Mouse (Mus musculus): Measurements from ENCODE around the gene Slc30a5. TPM values are rescaled to one million over a fixed set of nuclear protein-coding genes. Genes with fewer than 3 reads are reported as not detected.
"Not testable (repeated sequence)": the region's sequence is repeated elsewhere in the genome, so short reads cannot be mapped to it uniquely, and the experiment has no call there.

Slc30a5 gene
- polyA plus RNA-seq, 1 experiment from 2014 or later = 38.5 TPM

DNA sequence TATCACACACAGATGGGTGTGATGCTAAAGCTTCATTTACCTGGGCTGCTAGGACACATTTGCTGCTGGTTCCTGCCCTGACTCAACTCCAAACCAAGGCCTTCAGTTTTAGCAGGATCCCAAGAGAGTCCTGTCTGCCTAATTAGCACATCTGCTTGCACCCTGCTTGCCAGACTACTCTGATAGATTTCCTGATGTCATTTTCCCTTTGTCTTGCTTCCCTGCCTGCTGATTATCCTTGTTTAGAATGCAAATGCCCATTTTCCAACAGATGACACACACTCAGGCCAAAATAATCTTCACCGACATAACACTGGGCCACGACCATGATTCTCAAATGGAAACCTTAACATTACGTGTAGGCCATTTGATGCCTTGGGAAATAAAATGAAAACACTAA, 41.4 kb upstream of the Slc30a5 start:
- Histone ChIP-seq H3K27me3 (ENCODE audit: control insufficient read depth, insufficient read depth, low read length) (no peaks in the 10 kb centered on the region; the same call in 1 of the 2 replicates), H3K4me3 (ENCODE audit: control insufficient read depth in 1 of 2, insufficient read depth in 1 of 2, low read depth in 1 of 2, low read length in 2 of 2) (no peak overlapping the region), H3K9ac (ENCODE audit: low read length) (no peak overlapping the region), H3K36me3 (ENCODE audit: control insufficient read depth, insufficient read depth, low read length) (no peaks in the 10 kb centered on the region), H3K27ac (replicated peaks in 1 of 2; ENCODE audit: control insufficient read depth in 1 of 2, insufficient read depth in 1 of 2, low read depth in 2 of 2, low read length in 2 of 2) (peak overlapping the region in 1 of 2 experiments; percentile 43; a peak in 1 of 4 replicates), H3K4me2 (ENCODE audit: low read length) (no peak overlapping the region), H3K9me3 (ENCODE audit: control insufficient read depth, low read length) (no peaks in the 10 kb centered on the region), H3K4me1 (ENCODE audit: control insufficient read depth in 2 of 2, insufficient read depth in 2 of 2, low read length in 2 of 2) (no peaks in the 10 kb centered on the region)
- 59% methylated on average over 3 of the region's 3 CpGs for WGBS
- ATAC-seq (ENCODE audit: insufficient number of reproducible peaks, insufficient read depth, low FRiP score, low read depth) = no peak

DNA sequence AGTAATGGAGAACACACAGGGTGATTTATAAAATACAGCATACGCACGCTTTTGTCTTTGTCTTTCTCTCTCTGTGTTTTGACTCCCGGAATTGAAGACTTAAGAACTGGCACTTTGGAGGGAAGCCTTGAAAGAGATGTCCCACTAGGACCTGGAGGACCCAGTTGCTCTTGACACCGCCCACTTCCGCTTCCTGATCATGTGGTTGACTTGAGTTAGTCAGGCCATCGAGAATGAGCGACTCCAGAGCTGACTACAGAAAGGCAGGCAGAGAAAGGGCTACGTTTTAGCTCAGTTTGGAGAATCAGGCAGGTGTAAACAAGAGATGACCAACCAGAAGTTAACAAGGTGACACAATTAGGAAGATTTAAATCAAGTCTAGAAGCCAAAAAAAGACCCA, 40.3 kb upstream of the Slc30a5 start:
- H3K4me3 ChIP-seq (ENCODE audit: control insufficient read depth in 1 of 2, insufficient read depth in 1 of 2, low read depth in 1 of 2, low read length in 2 of 2) = no peak overlapping the region
- no peaks in the 10 kb centered on the region for H3K36me3 ChIP-seq (ENCODE audit: control insufficient read depth, insufficient read depth, low read length)
- H3K9ac ChIP-seq (ENCODE audit: low read length) = no peak overlapping the region
- H3K9me3 ChIP-seq (ENCODE audit: control insufficient read depth, low read length) = no peaks in the 10 kb centered on the region
- ATAC-seq (ENCODE audit: insufficient number of reproducible peaks, insufficient read depth, low FRiP score, low read depth) = no peak
- H3K4me1 ChIP-seq (ENCODE audit: control insufficient read depth in 2 of 2, insufficient read depth in 2 of 2, low read length in 2 of 2) = no peaks in the 10 kb centered on the region; a peak in 1 of 4 replicates
- WGBS = 78% methylated on average over 8 of the region's 8 CpGs
- no peaks in the 10 kb centered on the region for H3K27me3 ChIP-seq (ENCODE audit: control insufficient read depth, insufficient read depth, low read length)
- no peak overlapping the region for H3K4me2 ChIP-seq (ENCODE audit: low read length)
- H3K27ac ChIP-seq (replicated peaks in 1 of 2; ENCODE audit: control insufficient read depth in 1 of 2, insufficient read depth in 1 of 2, low read depth in 2 of 2, low read length in 2 of 2) = no peak overlapping the region

DNA sequence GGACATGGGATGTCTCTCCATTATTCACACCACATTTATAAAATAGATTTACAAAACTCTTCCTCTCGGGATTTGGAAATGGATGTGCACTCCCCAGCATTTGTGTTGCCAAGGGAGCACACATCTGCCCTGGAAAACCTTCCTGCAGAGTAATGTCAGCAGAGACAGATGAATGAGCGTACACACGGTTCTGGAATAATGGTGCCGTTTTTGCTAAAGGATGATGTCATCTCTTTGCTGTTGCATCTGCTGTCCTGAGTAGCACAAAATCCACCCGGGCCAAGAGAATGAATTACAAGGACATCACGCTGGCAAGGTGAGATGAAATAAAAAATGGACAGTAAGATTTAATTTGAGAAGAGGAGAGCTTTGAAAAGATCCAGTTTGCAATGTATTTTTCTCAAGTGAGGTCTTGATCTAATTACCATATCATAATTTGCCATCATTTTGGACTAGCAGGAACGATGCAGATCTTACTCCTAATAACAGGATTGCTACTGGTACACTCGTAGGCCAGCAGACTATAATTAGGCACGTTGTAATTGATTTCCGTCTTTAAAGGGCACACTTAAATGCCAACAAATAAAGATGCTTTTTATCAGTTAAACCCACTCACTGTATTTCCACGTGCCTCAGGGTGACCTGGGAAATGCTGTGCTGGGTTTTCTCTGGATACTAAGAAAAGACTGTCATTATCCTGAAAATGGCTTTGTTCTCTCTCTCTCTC, 38.4 kb upstream of the Slc30a5 start:
- no peaks in the 10 kb centered on the region for H3K27me3 ChIP-seq (ENCODE audit: control insufficient read depth, insufficient read depth, low read length)
- H3K4me1 ChIP-seq (ENCODE audit: control insufficient read depth in 2 of 2, insufficient read depth in 2 of 2, low read length in 2 of 2) = peaks cover 0 to under 1% of the 10 kb centered on the region in 2 experiments; a peak in 1 of 4 replicates
- H3K36me3 ChIP-seq (ENCODE audit: control insufficient read depth, insufficient read depth, low read length) = no peaks in the 10 kb centered on the region
- H3K27ac ChIP-seq (replicated peaks in 1 of 2; ENCODE audit: control insufficient read depth in 1 of 2, insufficient read depth in 1 of 2, low read depth in 2 of 2, low read length in 2 of 2) = no peak overlapping the region
- H3K4me3 ChIP-seq (ENCODE audit: control insufficient read depth in 1 of 2, insufficient read depth in 1 of 2, low read depth in 1 of 2, low read length in 2 of 2) = no peak overlapping the region
- 57% methylated on average over 11 of the region's 11 CpGs for WGBS
- no peak overlapping the region for H3K4me2 ChIP-seq (ENCODE audit: low read length)
- no peak for ATAC-seq (ENCODE audit: insufficient number of reproducible peaks, insufficient read depth, low FRiP score, low read depth)
- H3K9me3 ChIP-seq (ENCODE audit: control insufficient read depth, low read length) = no peaks in the 10 kb centered on the region
- H3K9ac ChIP-seq (ENCODE audit: low read length) = no peak overlapping the region

DNA sequence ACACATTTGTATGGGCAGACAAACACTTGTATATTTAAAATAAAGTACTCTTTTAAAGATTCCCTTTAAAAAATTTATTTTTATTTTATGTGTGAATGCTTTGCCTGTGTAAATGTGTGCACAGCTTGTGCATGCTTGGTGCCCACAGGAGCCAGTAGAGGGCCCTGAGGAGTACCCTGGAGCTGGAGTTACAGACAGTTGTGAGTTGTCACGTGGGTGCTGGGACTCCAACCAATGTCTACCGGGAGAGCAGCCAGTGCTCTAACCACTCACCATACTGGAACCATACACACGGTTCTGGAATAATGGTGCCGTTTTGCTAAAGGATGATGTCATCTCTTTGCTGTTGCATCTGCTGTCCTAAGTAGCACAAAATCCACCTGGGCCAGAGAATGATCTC, 36.6 kb upstream of the Slc30a5 start:
- no peaks in the 10 kb centered on the region for H3K27me3 ChIP-seq (ENCODE audit: control insufficient read depth, insufficient read depth, low read length)
- 70% methylated on average over 4 of the region's 4 CpGs for WGBS
- H3K4me1 ChIP-seq (ENCODE audit: control insufficient read depth in 2 of 2, insufficient read depth in 2 of 2, low read length in 2 of 2) = peaks cover 3 to 4% of the 10 kb centered on the region in 2 experiments; a peak in 1 of 4 replicates
- no peaks in the 10 kb centered on the region for H3K36me3 ChIP-seq (ENCODE audit: control insufficient read depth, insufficient read depth, low read length)
- H3K4me3 ChIP-seq (ENCODE audit: control insufficient read depth in 1 of 2, insufficient read depth in 1 of 2, low read depth in 1 of 2, low read length in 2 of 2) = no peak overlapping the region
- no peak overlapping the region for H3K27ac ChIP-seq (replicated peaks in 1 of 2; ENCODE audit: control insufficient read depth in 1 of 2, insufficient read depth in 1 of 2, low read depth in 2 of 2, low read length in 2 of 2)
- ATAC-seq (ENCODE audit: insufficient number of reproducible peaks, insufficient read depth, low FRiP score, low read depth) = no peak
- no peak overlapping the region for H3K9ac ChIP-seq (ENCODE audit: low read length)
- no peaks in the 10 kb centered on the region for H3K9me3 ChIP-seq (ENCODE audit: control insufficient read depth, low read length)
- no peak overlapping the region for H3K4me2 ChIP-seq (ENCODE audit: low read length)

DNA sequence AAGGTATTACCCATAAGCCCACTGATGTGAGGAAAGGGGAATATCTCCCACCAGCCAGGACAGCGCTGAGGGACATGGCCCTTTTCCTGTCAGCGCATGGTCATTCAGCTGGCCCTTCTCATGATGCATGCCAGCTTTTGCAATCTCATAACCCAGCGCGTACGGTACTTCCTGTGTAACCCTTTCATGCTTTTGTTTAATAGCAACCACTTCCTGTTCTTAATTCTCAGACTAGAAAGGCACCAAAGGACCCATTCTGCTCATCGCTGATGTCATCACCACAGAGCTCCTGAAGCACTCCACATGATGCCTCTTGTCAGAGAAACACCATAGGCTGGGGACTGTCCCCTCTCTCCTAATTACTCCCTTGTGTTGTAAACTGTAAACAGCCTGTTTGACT, 33.1 kb upstream of the Slc30a5 start:
- no peak overlapping the region for H3K4me3 ChIP-seq (ENCODE audit: control insufficient read depth in 1 of 2, insufficient read depth in 1 of 2, low read depth in 1 of 2, low read length in 2 of 2)
- H3K27me3 ChIP-seq (ENCODE audit: control insufficient read depth, insufficient read depth, low read length) = no peaks in the 10 kb centered on the region
- no peaks in the 10 kb centered on the region for H3K36me3 ChIP-seq (ENCODE audit: control insufficient read depth, insufficient read depth, low read length)
- no peaks in the 10 kb centered on the region for H3K9me3 ChIP-seq (ENCODE audit: control insufficient read depth, low read length)
- no peak overlapping the region for H3K9ac ChIP-seq (ENCODE audit: low read length)
- WGBS = 51% methylated on average over 6 of the region's 6 CpGs
- no peak for ATAC-seq (ENCODE audit: insufficient number of reproducible peaks, insufficient read depth, low FRiP score, low read depth)
- no peak overlapping the region for H3K4me2 ChIP-seq (ENCODE audit: low read length)
- no peak overlapping the region for H3K27ac ChIP-seq (replicated peaks in 1 of 2; ENCODE audit: control insufficient read depth in 1 of 2, insufficient read depth in 1 of 2, low read depth in 2 of 2, low read length in 2 of 2)
- H3K4me1 ChIP-seq (ENCODE audit: control insufficient read depth in 2 of 2, insufficient read depth in 2 of 2, low read length in 2 of 2) = peaks cover 3 to 4% of the 10 kb centered on the region in 2 experiments; a peak in 1 of 4 replicates

DNA sequence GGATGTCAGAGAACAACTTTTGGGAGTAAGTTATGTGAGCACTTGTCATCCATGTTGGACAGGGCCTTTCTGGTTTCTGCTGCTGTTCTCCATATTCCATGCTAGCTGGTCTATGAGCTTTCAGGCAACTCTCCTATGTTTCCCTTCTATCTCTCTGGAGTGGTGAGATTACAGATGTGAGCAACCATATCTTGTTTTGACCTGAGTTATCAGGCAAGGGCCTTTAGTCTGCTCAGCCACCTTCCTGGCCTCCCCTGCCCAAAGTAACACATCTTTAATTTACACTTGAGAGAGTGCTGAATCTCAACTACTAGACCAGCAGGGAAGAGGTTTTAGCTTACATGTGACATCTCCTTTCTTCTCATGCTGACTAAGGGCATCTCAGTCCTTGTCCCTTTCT, 32.5 kb upstream of the Slc30a5 start:
- Histone ChIP-seq H3K9me3 (ENCODE audit: control insufficient read depth, low read length) (no peaks in the 10 kb centered on the region), H3K4me2 (ENCODE audit: low read length) (no peak overlapping the region), H3K27me3 (ENCODE audit: control insufficient read depth, insufficient read depth, low read length) (no peaks in the 10 kb centered on the region), H3K4me3 (ENCODE audit: control insufficient read depth in 1 of 2, insufficient read depth in 1 of 2, low read depth in 1 of 2, low read length in 2 of 2) (no peak overlapping the region), H3K36me3 (ENCODE audit: control insufficient read depth, insufficient read depth, low read length) (no peaks in the 10 kb centered on the region), H3K9ac (ENCODE audit: low read length) (no peak overlapping the region), H3K27ac (replicated peaks in 1 of 2; ENCODE audit: control insufficient read depth in 1 of 2, insufficient read depth in 1 of 2, low read depth in 2 of 2, low read length in 2 of 2) (no peak overlapping the region), H3K4me1 (ENCODE audit: control insufficient read depth in 2 of 2, insufficient read depth in 2 of 2, low read length in 2 of 2) (peaks cover 3 to 4% of the 10 kb centered on the region in 2 experiments; a peak in 1 of 4 replicates)
- ATAC-seq (ENCODE audit: insufficient number of reproducible peaks, insufficient read depth, low FRiP score, low read depth) = no peak

DNA sequence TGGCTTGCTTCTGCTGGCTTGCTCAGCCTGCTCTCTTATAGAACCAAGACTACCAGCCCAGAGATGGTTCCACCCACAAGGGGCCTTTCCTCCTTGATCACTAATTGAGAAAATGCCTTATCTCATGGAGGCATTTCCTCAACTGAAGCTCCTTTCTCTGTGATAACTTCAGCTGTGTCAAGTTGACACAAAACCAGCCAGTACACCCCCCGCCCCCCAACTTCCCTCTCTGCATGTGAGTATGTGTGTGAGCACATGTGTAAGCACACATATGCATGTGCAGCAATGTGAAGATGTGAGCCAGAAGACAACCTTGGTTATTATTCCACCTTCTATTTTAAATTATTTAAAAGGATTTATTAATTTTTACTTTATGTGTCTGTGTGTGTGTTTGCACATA, 30.7 kb upstream of the Slc30a5 start:
- not testable (repeated sequence) for H3K27ac ChIP-seq (replicated peaks in 1 of 2; ENCODE audit: control insufficient read depth in 1 of 2, insufficient read depth in 1 of 2, low read depth in 2 of 2, low read length in 2 of 2); H3K4me2 ChIP-seq (ENCODE audit: low read length); H3K27me3 ChIP-seq (ENCODE audit: control insufficient read depth, insufficient read depth, low read length); H3K4me1 ChIP-seq (ENCODE audit: control insufficient read depth in 2 of 2, insufficient read depth in 2 of 2, low read length in 2 of 2); H3K9ac ChIP-seq (ENCODE audit: low read length); H3K9me3 ChIP-seq (ENCODE audit: control insufficient read depth, low read length); H3K4me3 ChIP-seq (ENCODE audit: control insufficient read depth in 1 of 2, insufficient read depth in 1 of 2, low read depth in 1 of 2, low read length in 2 of 2); H3K36me3 ChIP-seq (ENCODE audit: control insufficient read depth, insufficient read depth, low read length); ATAC-seq (ENCODE audit: insufficient number of reproducible peaks, insufficient read depth, low FRiP score, low read depth)
- WGBS = 79% methylated on average over 1 of the region's 1 CpGs

DNA sequence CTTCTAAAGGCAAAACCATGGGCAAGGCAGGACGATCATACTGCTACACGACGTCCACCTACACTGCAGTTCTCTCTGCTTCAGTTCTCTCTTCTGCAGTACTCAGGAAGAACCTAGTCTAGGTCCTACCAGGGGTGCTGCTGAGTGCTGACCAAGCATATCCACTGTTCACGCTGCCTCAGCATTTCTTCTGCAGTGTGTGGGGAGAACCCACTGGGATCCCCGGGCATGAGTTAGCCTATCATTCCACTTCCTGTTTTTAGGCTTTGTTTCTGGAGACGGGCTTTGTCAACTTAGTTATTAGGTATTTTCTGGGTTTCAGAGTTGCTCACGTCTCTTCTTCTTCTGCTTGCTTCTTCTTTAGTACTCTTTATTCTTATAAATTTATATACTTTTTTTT, 25.9 kb upstream of the Slc30a5 start:
- WGBS = 75% methylated on average over 7 of the region's 7 CpGs
- H3K36me3 ChIP-seq (ENCODE audit: control insufficient read depth, insufficient read depth, low read length) = no peaks in the 10 kb centered on the region
- no peak overlapping the region for H3K4me3 ChIP-seq (ENCODE audit: control insufficient read depth in 1 of 2, insufficient read depth in 1 of 2, low read depth in 1 of 2, low read length in 2 of 2)
- no peaks in the 10 kb centered on the region for H3K27me3 ChIP-seq (ENCODE audit: control insufficient read depth, insufficient read depth, low read length)
- no peaks in the 10 kb centered on the region for H3K9me3 ChIP-seq (ENCODE audit: control insufficient read depth, low read length)
- H3K9ac ChIP-seq (ENCODE audit: low read length) = no peak overlapping the region
- no peaks in the 10 kb centered on the region for H3K4me1 ChIP-seq (ENCODE audit: control insufficient read depth in 2 of 2, insufficient read depth in 2 of 2, low read length in 2 of 2)
- H3K4me2 ChIP-seq (ENCODE audit: low read length) = no peak overlapping the region
- ATAC-seq (ENCODE audit: insufficient number of reproducible peaks, insufficient read depth, low FRiP score, low read depth) = no peak
- no peak overlapping the region for H3K27ac ChIP-seq (replicated peaks in 1 of 2; ENCODE audit: control insufficient read depth in 1 of 2, insufficient read depth in 1 of 2, low read depth in 2 of 2, low read length in 2 of 2)
